Mouse (Mus musculus): Measurements from ENCODE around the gene Mnd1.

DNA sequence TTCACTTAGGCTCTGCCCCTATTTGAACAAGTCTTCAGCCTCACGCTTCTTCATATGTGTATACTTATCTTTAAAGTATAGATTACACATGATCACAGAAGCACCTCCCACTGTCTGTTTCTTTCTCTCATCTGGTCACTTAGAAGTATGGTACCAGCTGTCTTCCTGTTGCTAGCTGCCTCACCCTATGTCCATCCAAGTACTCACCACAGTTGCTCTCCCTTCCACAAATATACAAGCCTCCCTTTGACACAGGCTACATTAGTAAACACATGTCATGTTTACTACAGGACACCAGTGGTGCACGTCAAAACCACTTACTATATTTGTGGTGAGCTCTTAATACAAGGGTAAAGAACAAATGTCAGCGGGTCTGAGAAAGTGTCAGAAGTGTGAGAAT, 24.2 kb downstream of the Mnd1 start:
- TF ChIP-seq POLR2A (IDR thresholded peaks at IDR 0.05; ENCODE audit: low read depth, low read length), result no peak
- TF ChIP-seq CTCF (IDR thresholded peaks at IDR 0.05; ENCODE audit: extremely low read depth, insufficient read depth, insufficient read length, insufficient replicate concordance), result no peak

Data from spleen, adult 2 months (tissue).